Mouse (Mus musculus): Measurements from ENCODE around the gene Synrg.

GRCm38 (mm10) chr11:84080327-84080726 is 116.1 kb downstream of the Synrg start:
- TF ChIP-seq POLR2A (IDR thresholded peaks at IDR 0.05; ENCODE audit: low read depth, low read length) (no peak), CTCF (conservative IDR thresholded peaks at IDR 0.05; ENCODE audit: insufficient read depth, insufficient read length, low read depth, low read length) (no peak)

Measured in kidney, adult 2 months (tissue).